Mouse (Mus musculus): ENCODE data around the gene Mcoln2.

The Mcoln2 gene

GRCm38 (mm10) chr3:146213336-146213735 is 63.7 kb downstream of the Mcoln2 start:
- no peak for DNase-seq (ENCODE audit: low read depth, low spot score)
- Histone ChIP-seq H3K36me3 (ENCODE audit: control insufficient read depth, insufficient read depth, low read length, poor library complexity, severe bottlenecking) (no peaks in the 10 kb centered on the region), H3K27me3 (ENCODE audit: control insufficient read depth, insufficient read depth, low read length, poor library complexity, severe bottlenecking) (no peaks in the 10 kb centered on the region)

- Histone ChIP-seq H3K36me3 (ENCODE audit: control insufficient read depth, insufficient read depth, low read length, poor library complexity, severe bottlenecking) (no peaks in the 10 kb centered on the region), H3K27me3 (ENCODE audit: control insufficient read depth, insufficient read depth, low read length, poor library complexity, severe bottlenecking) (no peaks in the 10 kb centered on the region)
- peak; percentile 53 for DNase-seq (ENCODE audit: low read depth, low spot score)
Measured at GRCm38 (mm10) chr3:146216561-146216960, 66.9 kb downstream of the Mcoln2 start.

GRCm38 (mm10) chr3:146220776-146221486 is 71.3 kb downstream of the Mcoln2 start, which contains the start of gene Lpar3:
Gene Lpar3 (plus strand): TSS chr3:146220963.
- no peaks in the 10 kb centered on the region for H3K36me3 ChIP-seq (ENCODE audit: control insufficient read depth, insufficient read depth, low read length, poor library complexity, severe bottlenecking)
- peak; percentile 57 for DNase-seq (ENCODE audit: low read depth, low spot score)
- no peaks in the 10 kb centered on the region; the same call in 1 of the 2 replicates for H3K27me3 ChIP-seq (ENCODE audit: control insufficient read depth, insufficient read depth, low read length, poor library complexity, severe bottlenecking)

GRCm38 (mm10) chr3:146224271-146224670 is 74.6 kb downstream of the Mcoln2 start:
- Histone ChIP-seq H3K27me3 (ENCODE audit: control insufficient read depth, insufficient read depth, low read length, poor library complexity, severe bottlenecking) (no peaks in the 10 kb centered on the region; the same call in 1 of the 2 replicates), H3K36me3 (ENCODE audit: control insufficient read depth, insufficient read depth, low read length, poor library complexity, severe bottlenecking) (no peaks in the 10 kb centered on the region)
- no peak for DNase-seq (ENCODE audit: low read depth, low spot score)

- H3K36me3 ChIP-seq (ENCODE audit: control insufficient read depth, insufficient read depth, low read length, poor library complexity, severe bottlenecking) = no peaks in the 10 kb centered on the region
- no peak for DNase-seq (ENCODE audit: low read depth, low spot score)
- no peaks in the 10 kb centered on the region; the same call in 1 of the 2 replicates for H3K27me3 ChIP-seq (ENCODE audit: control insufficient read depth, insufficient read depth, low read length, poor library complexity, severe bottlenecking)
Measured at GRCm38 (mm10) chr3:146225061-146225761, 75.6 kb downstream of the Mcoln2 start.

GRCm38 (mm10) chr3:146227427-146227826 is 77.8 kb downstream of the Mcoln2 start:
- no peak for DNase-seq (ENCODE audit: low read depth, low spot score)
- Histone ChIP-seq H3K27me3 (ENCODE audit: control insufficient read depth, insufficient read depth, low read length, poor library complexity, severe bottlenecking) (no peaks in the 10 kb centered on the region; the same call in 1 of the 2 replicates), H3K36me3 (ENCODE audit: control insufficient read depth, insufficient read depth, low read length, poor library complexity, severe bottlenecking) (no peaks in the 10 kb centered on the region)

- Histone ChIP-seq H3K27me3 (ENCODE audit: control insufficient read depth, insufficient read depth, low read length, poor library complexity, severe bottlenecking) (no peaks in the 10 kb centered on the region; the same call in 1 of the 2 replicates), H3K36me3 (ENCODE audit: control insufficient read depth, insufficient read depth, low read length, poor library complexity, severe bottlenecking) (no peaks in the 10 kb centered on the region)
- no peak for DNase-seq (ENCODE audit: low read depth, low spot score)
Measured at GRCm38 (mm10) chr3:146228559-146229310, 79.1 kb downstream of the Mcoln2 start.

- DNase-seq (ENCODE audit: low read depth, low spot score) = no peak
- no peaks in the 10 kb centered on the region for H3K36me3 ChIP-seq (ENCODE audit: control insufficient read depth, insufficient read depth, low read length, poor library complexity, severe bottlenecking)
- H3K27me3 ChIP-seq (ENCODE audit: control insufficient read depth, insufficient read depth, low read length, poor library complexity, severe bottlenecking) = no peaks in the 10 kb centered on the region
Measured at GRCm38 (mm10) chr3:146232708-146233107, 83.1 kb downstream of the Mcoln2 start.

- H3K27me3 ChIP-seq (ENCODE audit: control insufficient read depth, insufficient read depth, low read length, poor library complexity, severe bottlenecking) = no peaks in the 10 kb centered on the region
- DNase-seq (ENCODE audit: low read depth, low spot score) = no peak
- no peaks in the 10 kb centered on the region for H3K36me3 ChIP-seq (ENCODE audit: control insufficient read depth, insufficient read depth, low read length, poor library complexity, severe bottlenecking)
Measured at GRCm38 (mm10) chr3:146233741-146234140, 84.1 kb downstream of the Mcoln2 start.

GRCm38 (mm10) chr3:146234530-146234929 is 84.9 kb downstream of the Mcoln2 start:
- DNase-seq (ENCODE audit: low read depth, low spot score) = peak; percentile 25
- Histone ChIP-seq H3K27me3 (ENCODE audit: control insufficient read depth, insufficient read depth, low read length, poor library complexity, severe bottlenecking) (no peaks in the 10 kb centered on the region), H3K36me3 (ENCODE audit: control insufficient read depth, insufficient read depth, low read length, poor library complexity, severe bottlenecking) (no peaks in the 10 kb centered on the region)

GRCm38 (mm10) chr3:146236280-146236679 is 86.6 kb downstream of the Mcoln2 start:
- Histone ChIP-seq H3K36me3 (ENCODE audit: control insufficient read depth, insufficient read depth, low read length, poor library complexity, severe bottlenecking) (no peaks in the 10 kb centered on the region), H3K27me3 (ENCODE audit: control insufficient read depth, insufficient read depth, low read length, poor library complexity, severe bottlenecking) (no peaks in the 10 kb centered on the region)
- DNase-seq (ENCODE audit: low read depth, low spot score) = no peak

- Histone ChIP-seq H3K27me3 (ENCODE audit: control insufficient read depth, insufficient read depth, low read length, poor library complexity, severe bottlenecking) (no peaks in the 10 kb centered on the region), H3K36me3 (ENCODE audit: control insufficient read depth, insufficient read depth, low read length, poor library complexity, severe bottlenecking) (no peaks in the 10 kb centered on the region)
- no peak for DNase-seq (ENCODE audit: low read depth, low spot score)
Measured at GRCm38 (mm10) chr3:146237676-146238075, 88.0 kb downstream of the Mcoln2 start.

GRCm38 (mm10) chr3:146244630-146245029 is 95.0 kb downstream of the Mcoln2 start:
- DNase-seq (ENCODE audit: low read depth, low spot score) = peak; percentile 45
- no peaks in the 10 kb centered on the region for H3K27me3 ChIP-seq (ENCODE audit: control insufficient read depth, insufficient read depth, low read length, poor library complexity, severe bottlenecking)
- H3K36me3 ChIP-seq (ENCODE audit: control insufficient read depth, insufficient read depth, low read length, poor library complexity, severe bottlenecking) = no peaks in the 10 kb centered on the region

All from splenic B cell, adult 2 months (primary cell).